Mouse (Mus musculus): ENCODE results near the gene Pstpip1. TPM values are rescaled to one million over a fixed set of nuclear protein-coding genes. Genes with fewer than 3 reads are reported as not detected.

The Pstpip1 gene
- total RNA-seq (2021), result under 1 TPM; 0.52 to 0.71 TPM
- long read RNA-seq, experiment 1, result 0 reads
- long read RNA-seq, experiment 2, result 0 reads

DNA sequence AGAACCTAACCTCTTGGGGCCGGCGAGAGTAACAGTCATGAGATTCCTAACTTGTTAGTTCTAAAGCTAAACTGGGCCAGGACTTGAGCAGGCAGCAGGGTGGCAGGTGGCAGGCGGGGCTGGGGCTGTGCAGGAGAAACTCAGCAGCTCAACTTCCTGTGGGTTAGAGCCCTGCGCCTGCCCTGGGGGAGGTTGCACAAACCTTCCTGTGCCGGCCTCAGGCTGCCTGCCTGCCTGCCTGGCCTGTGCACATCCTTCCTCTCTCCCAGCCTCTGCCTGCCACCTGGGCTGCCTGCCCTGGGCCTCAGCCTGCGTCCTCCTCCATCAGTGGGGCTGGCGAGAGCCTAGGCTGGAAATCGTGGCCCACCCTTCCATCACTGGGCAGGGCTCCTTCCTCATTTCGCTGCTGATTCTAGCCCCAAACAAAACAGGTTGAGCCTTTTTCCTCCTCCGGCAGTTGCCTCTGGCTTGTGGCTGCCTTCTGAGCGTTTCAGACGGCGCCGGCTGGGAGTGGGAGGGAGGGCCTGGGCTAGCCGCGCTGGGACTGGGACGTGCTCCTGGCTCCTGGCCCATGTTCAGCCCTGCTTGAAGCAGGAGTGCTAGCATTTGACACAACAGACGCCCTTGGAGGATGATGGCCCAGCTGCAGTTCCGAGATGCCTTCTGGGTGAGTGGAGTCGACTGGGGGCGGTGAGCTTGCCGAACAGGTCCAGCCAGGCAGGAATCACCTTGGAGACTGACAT, at the start of gene Pstpip1:
TSS of gene Pstpip1 (plus strand) at position 185 of the 743 bp plus-strand sequence.
- peak; percentile 78 for DNase-seq (ENCODE audit: low spot score)

DNA sequence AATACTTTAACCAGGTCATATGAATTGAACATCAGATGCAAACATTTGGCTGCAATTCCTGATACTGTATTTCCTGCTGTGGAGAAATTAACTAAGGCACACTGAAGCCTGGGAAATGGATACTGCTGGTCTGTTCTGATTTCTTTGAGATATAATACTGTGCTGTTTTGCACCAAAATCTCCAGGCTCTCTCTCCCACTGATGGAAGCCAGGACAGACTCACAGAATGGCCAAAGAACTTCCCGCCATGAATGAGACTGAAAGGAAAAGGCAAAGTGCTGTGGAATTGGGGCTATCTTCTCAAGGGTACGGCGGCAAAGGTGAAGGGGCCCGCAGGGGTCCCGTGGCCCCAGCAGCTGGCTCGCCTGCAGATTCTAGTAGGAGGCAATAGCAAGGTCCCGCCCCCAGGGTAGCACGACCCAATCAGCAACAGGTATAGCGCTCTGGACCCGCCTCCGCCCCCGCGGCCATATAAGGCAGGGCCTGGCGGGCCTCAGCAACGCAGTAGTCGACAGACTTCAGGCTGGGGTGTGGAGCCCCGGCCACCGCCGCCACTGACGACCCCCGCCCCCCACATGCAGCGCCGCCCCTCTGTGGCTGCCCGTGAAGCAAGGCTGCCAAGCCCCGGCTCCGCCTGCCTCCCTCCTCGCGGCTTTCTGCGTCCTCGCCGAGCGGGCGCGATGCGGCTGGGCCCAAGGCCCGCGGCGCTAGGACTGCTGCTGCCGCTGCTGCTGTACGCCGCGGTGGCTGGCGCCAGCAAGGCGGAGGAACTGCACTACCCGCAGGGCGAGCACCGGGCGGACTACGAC, 48.2 kb upstream of the Pstpip1 start, which contains the start of gene Rcn2:
TSS of gene Rcn2 (plus strand) at position 474 of the 809 bp plus-strand sequence.
- DNase-seq (ENCODE audit: low spot score), result peak; percentile 95

DNA sequence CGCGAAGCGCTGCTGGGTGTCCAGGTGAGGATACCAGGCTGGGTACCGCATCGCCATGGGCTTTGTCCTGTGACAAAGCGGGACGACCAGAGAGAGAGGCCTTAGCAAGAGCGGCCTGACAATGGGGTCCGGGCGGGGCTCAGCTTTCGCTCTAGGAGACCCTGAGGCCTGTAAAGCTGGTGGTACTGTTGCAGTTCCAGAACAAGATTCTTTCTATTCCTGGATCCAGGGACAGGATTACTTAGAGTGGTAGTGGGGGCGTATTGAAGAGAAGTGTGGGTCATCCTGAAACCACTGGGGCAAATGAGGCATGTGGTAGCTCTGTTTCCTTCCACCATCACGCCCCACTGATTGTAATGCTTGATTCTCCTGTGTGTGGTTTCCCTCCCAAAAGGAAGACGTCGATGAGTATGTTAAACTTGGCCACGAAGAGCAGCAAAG, 47.6 kb upstream of the Pstpip1 start:
- DNase-seq (ENCODE audit: low spot score), result no peak

DNA sequence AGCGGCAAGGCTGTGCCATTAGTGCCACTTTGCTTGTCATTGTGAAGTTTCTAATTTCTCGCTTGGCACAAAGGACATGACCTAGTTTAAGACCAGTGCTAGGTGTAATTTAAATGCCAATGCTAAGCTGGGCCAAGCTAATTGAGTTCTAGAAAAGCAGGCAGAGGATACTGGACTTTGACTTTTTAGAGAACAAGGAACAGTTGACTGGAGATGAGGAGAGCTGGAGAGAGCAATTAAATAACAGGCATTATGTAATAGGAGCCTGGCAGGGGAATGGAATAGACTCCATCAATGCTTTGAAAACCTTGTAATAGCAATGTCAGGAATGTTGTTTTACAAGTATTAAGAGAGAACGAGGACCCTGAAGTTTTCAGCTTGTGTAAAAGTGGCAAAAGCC, 36.0 kb upstream of the Pstpip1 start:
- peak; percentile 18 for DNase-seq (ENCODE audit: low spot score)

DNA sequence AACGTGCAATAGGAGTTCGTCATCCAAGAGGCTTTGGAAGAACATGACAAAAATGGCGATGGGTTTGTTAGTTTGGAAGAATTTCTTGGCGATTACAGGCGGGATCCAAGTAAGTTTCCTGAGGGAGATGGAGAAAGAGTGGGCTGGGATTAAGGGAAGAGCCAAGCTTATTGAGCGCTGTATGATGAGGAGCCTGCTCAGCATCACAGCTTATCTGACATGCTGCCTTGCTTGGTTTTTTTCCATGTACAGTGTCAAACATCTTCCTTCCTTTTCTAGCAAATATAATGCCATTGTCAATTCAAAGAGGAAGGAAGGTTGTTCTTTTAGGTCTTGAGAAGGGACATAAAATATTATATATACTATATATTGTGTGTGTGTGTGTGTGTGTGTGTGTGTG, 33.6 kb upstream of the Pstpip1 start:
- no peak for DNase-seq (ENCODE audit: low spot score)

DNA sequence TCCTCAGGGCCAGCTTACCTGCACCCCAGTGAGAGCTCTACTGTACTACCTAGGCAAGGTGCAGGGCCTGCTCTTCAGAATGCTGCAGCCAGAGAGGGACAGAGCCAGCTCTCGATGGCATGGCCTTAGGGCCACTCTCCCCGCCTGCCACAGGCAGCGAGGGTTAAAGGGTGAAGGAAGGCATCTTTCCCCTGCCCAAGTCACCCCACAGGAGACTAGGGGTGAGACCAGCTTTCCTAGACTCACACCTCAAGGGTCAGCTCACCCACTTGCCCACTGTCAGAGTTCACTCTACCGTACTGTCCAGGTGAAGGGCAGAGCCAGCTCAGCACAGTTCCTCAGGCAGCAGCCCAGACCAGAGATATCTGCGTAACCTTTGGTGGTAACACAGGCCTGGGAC, 27.4 kb upstream of the Pstpip1 start:
- no peak for DNase-seq (ENCODE audit: low spot score)

DNA sequence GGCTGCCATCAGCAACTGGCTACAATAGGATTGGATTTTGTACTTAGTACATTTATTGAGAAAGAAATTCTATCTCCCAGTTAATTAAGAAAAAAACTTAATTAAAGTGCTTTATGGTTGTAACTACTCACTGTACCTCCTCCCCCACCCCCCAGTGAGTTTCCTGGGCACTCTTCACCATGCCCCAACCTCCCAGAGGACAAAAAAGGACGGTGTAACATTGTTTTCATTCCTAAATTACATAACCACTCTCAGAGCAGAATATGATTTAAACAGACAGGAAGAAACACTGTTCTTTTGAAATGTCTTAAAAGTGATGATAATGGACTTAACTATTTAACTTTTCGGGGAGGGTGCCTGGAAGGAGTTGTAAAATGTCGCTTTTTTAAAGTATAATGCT, 24.8 kb upstream of the Pstpip1 start:
- DNase-seq (ENCODE audit: low spot score), result no peak

DNA sequence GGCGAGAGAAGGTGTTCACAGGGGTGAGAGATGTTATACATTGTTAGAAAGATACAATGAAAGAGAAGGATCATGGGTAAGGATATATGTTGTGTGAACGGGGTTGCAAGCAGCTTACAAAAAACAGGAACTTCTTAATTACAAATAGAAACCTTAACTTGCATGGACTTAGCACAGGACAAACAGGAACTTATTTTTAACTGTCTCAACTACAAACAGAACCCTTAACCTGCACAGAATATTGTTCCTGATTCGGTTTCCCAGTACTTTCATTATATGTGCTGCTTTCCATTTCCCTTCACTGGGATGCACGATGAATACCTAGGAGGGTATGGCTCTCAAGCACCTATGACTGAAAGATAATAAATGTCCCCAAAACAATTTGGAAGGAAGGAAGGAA, 21.8 kb upstream of the Pstpip1 start:
- DNase-seq (ENCODE audit: low spot score), result no peak

DNA sequence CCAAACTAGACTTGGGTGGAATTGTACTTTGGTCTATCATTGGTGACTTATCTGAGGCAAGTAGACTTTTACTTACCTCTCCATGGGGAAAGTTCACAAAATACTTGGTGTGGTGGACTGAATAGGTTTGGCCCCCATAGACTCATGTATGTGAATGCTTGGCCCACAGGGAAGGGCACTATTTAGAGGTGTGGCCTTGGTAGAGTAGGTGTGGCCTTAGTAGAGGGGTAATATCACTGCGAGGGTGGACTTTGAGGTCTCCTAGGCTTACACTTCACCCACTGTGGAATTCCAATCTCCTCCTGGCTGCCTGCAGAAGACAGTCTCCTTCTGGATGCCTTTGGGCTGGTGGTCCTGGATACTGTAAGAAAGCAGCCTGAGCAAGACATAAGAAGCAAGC, 21.1 kb upstream of the Pstpip1 start:
- DNase-seq (ENCODE audit: low spot score), result no peak

DNA sequence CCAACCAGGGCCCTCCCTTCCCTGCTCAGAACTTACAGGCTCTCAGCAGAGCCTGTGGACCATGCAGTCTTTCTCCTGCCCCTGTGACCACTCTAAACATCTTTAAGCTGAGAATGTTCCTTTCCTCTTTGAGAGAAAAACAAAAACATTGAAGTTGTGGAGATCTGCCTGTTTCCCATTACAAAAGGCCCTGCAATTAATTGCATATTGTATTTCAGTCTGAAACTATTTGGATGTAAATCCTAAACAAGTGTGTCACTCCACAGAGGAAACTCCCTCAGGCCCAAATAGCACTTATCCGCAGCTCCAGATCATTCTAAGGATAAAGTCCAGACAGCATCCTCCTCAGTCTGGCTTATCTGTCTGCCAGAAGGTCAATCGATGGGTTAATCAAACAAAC, 16.9 kb upstream of the Pstpip1 start:
- DNase-seq (ENCODE audit: low spot score), result no peak

DNA sequence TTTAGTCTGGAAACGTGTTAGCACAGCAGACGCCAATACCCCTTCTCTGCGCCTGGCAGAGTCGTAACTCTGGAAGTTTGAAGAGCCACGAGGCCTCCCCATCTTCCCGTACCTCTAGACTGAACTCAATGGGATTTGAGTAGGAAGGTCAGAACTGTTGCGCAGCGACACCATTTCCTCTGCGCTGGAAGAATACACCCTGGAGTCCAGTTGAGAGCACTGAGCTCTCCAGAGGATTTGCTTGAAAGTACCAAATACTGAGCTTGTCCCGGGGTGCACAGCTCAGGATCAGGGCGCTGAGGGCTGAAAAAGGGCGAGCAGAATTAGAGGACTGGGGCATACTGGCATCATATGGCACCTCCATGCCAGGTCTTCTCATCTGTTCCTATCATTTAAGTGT, 14.9 kb upstream of the Pstpip1 start:
- no peak for DNase-seq (ENCODE audit: low spot score)

DNA sequence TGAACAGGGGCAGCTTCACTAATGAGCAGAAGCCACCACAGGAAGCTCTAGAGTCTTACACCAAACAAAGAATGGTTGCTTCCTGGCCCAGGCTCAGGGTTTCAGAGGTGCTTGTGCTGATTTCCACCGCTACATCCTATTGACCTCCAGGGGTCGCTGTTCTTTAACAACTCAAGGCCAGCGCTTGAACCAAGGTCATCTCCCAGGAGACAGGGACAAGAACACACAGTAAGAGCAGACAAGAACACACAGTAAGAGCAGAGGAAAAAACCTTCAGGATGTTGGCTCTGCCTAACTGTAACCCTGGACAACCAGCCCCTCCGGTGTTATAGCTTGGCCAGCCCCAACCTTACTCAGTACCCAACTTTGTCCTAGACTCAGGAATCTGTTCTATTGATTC, 14.5 kb upstream of the Pstpip1 start:
- DNase-seq (ENCODE audit: low spot score), result peak; percentile 80

DNA sequence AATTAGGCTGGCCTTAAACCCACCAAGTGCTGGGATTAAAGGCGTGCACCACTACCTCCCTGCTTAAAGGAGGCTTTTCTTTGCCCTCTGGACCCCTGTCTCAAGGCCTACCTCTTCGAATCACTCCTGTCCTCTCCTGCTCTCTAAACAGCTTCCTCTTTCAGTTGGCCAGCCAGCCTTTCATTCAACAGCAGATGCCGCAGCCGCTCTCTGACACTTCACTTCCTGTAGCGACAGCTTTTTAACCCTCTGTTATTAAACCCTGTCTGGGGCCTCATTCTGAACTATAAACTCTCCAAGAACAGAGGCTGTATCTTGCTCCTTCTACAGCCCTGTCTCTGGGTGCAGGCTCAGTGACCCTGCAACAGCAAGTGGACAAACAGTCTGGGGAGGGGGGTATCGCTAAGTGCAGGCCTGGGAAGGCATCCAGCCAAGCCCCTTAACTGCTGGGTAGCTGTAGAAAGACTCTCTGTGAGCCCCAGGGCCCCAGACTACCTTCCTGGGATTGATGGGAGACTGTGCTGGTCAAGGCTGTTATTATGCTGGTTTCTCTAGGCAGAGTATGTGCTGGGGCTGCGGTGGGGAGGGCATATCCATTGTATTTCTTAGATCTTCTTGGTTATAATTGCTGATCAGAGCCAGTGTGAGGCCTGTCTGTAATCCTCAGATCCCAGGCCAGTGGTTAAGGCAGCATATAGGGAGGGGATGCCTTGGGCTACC, 13.7 kb upstream of the Pstpip1 start:
- no peak for DNase-seq (ENCODE audit: low spot score)

DNA sequence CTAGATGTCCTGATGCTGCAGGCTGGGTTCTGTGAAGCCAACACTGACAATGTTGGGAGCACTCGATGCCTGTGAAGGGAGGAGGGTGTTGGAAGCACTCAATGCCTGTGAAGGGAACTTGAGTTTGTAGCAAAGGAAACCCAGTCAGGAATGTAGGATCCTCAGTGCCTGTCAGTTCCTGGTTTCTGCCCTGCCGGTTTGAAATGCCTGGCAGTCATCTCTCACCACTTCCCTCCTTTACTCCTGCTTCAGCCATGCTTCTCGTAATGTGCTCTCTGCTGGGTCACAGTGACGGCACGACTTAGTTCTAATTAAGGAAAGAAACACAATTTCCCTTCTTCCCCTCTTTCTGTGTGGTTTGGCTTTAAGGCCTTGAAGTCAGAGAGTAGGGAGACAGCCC, 10.2 kb upstream of the Pstpip1 start:
- no peak for DNase-seq (ENCODE audit: low spot score)

DNA sequence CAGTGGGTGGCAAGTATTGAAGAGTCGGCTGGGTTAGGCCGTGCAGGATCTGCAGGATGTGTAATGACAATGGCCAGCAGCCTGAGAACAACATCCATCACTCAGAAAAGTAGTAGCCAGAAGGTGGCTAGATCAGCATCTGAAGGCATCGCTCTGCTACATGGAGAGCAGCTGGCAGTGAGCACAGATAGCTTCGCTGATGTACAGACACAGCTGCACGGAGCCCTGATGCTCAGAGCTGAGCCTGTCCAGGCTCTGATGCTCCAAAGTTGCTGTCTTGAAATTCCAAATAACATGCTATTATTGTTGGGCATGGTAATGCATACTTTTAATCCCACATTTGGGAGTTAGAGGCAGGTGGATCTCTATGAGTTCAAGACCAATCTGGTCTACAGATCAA, 3.2 kb upstream of the Pstpip1 start:
- no peak for DNase-seq (ENCODE audit: low spot score)

DNA sequence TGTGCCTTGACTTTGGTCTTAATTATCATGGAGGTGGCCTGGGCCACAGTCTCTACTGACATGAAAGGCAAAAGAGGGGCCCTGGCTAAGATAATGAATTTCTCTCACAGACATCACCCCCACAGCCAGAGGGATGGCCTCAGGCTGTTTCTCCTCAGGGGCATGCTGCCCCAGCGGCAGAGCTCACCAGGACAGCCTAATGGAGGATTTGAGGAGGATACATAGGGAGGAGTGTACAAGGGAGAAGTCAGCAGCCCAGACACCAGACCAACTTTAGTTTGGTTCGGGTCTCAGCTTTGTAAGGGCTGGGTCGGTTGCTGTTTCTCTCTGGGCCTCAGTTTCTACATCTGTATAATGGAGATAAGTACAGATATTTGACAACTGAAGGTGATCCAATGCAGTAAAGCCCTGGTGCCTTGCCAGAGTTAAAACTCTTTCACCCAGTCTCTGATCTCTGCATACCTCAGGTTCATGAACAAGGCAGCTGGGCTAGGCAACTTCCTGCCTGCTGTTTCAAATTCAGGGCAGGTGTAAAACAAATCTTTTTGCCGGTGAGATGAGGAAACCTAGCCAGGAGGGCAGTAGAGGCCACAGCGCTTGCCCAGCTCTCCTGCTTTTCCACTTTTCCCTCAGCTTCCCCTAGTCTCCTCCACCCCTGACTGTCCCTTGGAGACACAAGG, 924 bp downstream of the Pstpip1 start:
- no peak for DNase-seq (ENCODE audit: low spot score)

DNA sequence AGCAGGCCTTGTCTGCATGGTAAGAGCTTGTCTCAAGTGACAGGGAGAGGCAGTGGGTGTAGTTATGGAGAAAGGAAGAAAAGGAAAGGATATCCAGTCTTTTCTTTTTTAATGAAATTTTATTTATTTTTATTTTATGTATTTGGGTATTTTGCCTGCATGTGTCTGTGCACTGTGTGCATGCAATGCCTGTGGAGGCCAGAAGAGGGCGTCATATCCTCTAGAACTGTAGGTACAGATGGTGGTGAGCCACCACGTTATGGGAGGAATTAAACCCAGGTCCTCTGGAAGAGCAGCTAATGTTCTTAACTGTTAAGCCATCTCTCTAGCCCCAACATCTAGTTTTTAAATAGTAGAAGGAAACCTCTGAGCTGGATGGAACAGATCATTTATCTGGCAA, 2.3 kb downstream of the Pstpip1 start:
- no peak for DNase-seq (ENCODE audit: low spot score)

DNA sequence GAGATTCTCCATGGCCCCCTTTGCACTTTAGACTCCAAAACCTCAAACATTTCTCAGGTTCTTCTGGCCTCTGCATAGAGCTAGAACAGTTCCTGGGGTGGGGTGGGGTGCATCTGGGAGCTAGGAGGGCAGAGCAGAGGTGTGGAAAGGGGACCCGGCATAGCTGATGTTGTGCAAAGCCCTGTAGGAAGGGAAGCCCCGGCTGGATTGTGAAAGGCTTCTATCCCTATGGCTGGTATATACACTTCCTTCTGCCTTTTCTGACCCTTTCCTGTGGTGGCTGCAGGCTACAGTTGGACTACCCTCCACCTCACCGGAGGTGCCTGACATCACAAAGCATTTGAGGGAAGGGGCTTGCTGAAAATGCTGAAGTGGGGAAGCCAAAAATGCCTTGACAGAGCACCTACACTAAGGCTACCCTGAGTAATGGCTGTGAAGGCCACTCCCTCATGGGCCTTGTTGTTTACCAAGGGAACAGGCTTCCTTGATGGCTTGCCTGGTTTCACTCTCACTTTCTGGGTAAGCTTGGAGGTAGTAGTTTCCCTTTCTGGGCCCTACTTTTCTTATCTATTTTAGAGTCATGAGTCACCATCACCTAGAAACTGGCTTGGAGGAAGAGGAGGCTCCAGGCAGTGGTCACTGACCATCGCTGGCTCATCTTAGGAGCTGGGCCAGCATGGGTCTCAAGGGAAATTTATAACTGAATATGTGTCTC, 8.0 kb downstream of the Pstpip1 start:
- DNase-seq (ENCODE audit: low spot score), result no peak

DNA sequence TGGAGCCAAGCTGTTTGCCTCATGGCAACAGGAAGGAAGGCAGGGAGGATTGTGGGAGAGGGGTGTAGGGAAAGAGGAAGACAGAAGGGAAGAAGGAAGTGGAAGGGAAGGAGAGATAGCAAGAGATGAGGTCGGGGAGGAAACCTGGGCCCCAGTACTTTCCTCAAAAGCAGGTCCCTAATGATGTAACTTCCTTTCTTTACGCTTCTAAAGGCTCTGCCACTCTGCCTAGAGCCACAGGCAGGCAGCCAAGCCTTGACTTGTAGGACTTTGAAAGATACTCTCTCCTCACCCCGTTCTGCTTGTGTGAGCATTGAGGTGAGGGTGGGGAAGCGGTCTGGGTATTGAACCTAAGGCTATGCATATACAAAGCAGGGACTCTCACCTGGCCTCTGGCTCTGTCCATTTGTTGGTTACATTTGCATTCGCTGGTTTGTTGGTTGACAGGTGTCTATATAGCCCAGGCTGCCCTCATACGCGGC, 10.3 kb downstream of the Pstpip1 start:
- DNase-seq (ENCODE audit: low spot score), result no peak

DNA sequence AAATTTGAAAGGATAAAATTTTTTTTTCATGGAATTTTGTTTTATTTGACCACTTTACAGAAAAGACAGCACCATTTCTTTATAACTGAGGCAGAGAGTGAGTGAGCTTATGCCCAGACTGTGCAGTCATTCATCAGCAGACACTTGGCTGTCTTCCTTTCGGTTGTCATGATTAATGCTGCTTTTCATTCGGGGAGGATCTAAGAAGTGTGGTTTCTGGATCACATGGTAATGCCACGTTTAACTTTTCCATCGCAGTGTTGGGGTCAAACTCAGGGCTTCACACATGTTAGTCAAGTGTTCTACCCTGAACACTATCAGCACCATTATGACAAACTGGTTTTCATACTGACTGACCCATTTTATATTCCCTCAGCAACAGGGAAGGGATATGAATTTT, 11.3 kb downstream of the Pstpip1 start:
- no peak for DNase-seq (ENCODE audit: low spot score)

DNA sequence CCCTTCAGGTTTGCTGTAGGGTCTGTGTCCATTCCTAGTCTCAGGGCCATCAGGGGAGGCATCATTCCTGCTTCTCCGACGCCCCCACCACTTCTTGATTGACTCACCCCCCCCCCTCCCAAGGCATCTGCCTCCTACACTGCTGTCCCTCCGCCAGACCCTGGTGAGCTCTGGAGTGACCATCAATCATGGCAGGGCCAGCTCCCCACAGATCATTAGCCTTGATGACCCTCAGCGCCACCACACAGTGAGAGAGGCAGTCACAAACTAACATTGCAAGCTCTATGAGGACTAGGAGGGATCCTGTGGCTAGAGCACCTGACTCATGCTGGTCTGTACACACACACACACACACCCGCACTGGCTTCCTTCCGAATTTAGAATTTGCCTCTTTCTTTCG, 15.2 kb downstream of the Pstpip1 start:
- no peak for DNase-seq (ENCODE audit: low spot score)

Measured in gastrocnemius, adult 18-20 months (tissue).